Mouse (Mus musculus): Measurements from ENCODE around the gene Ndufs4. TPM values are rescaled to one million over a fixed set of nuclear protein-coding genes. Genes with fewer than 3 reads are reported as not detected.
"Not testable (repeated sequence)": the region's sequence is repeated elsewhere in the genome, so short reads cannot be mapped to it uniquely, and the experiment has no call there.

The Ndufs4 gene
- polyA plus RNA-seq, 1 experiment from 2014 or later = 298 TPM

- H3K27me3 ChIP-seq = no peaks in the 10 kb centered on the region
- H3K9me3 ChIP-seq (replicated peaks) = no peaks in the 10 kb centered on the region
- no peak overlapping the region for H3K27ac ChIP-seq
- 0 out of 2 replicates have a peak, but pooled peaks cover 6% of the 10 kb centered on the region for H3K4me1 ChIP-seq
- H3K9ac ChIP-seq = no peak overlapping the region
- no peak overlapping the region for H3K4me2 ChIP-seq
- peaks cover 10% of the 10 kb centered on the region; the same call in 1 of the 2 replicates for H3K36me3 ChIP-seq
- H3K4me3 ChIP-seq (replicated peaks) = no peak overlapping the region
- no peak for ATAC-seq (replicated peaks; ENCODE audit: low FRiP score)
These were observed 68.9 kb downstream of the Ndufs4 start for GRCm38 (mm10) chr13:114319136-114319535.

GRCm38 (mm10) chr13:114315374-114315773, 72.7 kb downstream of the Ndufs4 start:
- Histone ChIP-seq H3K36me3 (peaks cover 10% of the 10 kb centered on the region; the same call in 1 of the 2 replicates), H3K9ac (no peak overlapping the region), H3K27ac (no peak overlapping the region), H3K4me3 (replicated peaks) (no peak overlapping the region), H3K4me1 (0 out of 2 replicates have a peak, but pooled peaks cover 6% of the 10 kb centered on the region), H3K4me2 (no peak overlapping the region), H3K9me3 (replicated peaks) (no peaks in the 10 kb centered on the region), H3K27me3 (no peaks in the 10 kb centered on the region)
- no peak for ATAC-seq (replicated peaks; ENCODE audit: low FRiP score)
- 95% methylated on average over 3 of the region's 3 CpGs for WGBS

- WGBS = 90% methylated on average over 3 of the region's 3 CpGs
- no peak overlapping the region for H3K9ac ChIP-seq
- no peak overlapping the region for H3K4me3 ChIP-seq (replicated peaks)
- ATAC-seq (replicated peaks; ENCODE audit: low FRiP score) = no peak
- no peak overlapping the region for H3K4me2 ChIP-seq
- H3K9me3 ChIP-seq (replicated peaks) = no peaks in the 10 kb centered on the region
- H3K4me1 ChIP-seq = 0 out of 2 replicates have a peak, but pooled peaks cover 4% of the 10 kb centered on the region
- H3K36me3 ChIP-seq = peaks cover 10% of the 10 kb centered on the region; the same call in 1 of the 2 replicates
- no peak overlapping the region for H3K27ac ChIP-seq
- H3K27me3 ChIP-seq = no peaks in the 10 kb centered on the region
These were observed 73.1 kb downstream of the Ndufs4 start for GRCm38 (mm10) chr13:114314953-114315352.

- ATAC-seq (replicated peaks; ENCODE audit: low FRiP score) = no peak
- Histone ChIP-seq H3K36me3 (peaks cover 9% of the 10 kb centered on the region), H3K4me3 (replicated peaks) (no peak overlapping the region), H3K4me1 (no peaks in the 10 kb centered on the region), H3K9ac (no peak overlapping the region), H3K27ac (no peak overlapping the region), H3K4me2 (no peak overlapping the region), H3K9me3 (replicated peaks) (no peaks in the 10 kb centered on the region), H3K27me3 (no peaks in the 10 kb centered on the region)
- WGBS = 94% methylated on average over 11 of the region's 11 CpGs
These were observed 77.5 kb downstream of the Ndufs4 start for GRCm38 (mm10) chr13:114310591-114310990.

- 85% methylated on average over 7 of the region's 7 CpGs for WGBS
- no peak overlapping the region for H3K4me2 ChIP-seq
- no peaks in the 10 kb centered on the region for H3K4me1 ChIP-seq
- peaks cover 12% of the 10 kb centered on the region for H3K36me3 ChIP-seq
- H3K4me3 ChIP-seq (replicated peaks) = no peak overlapping the region
- H3K9ac ChIP-seq = no peak overlapping the region
- ATAC-seq (replicated peaks; ENCODE audit: low FRiP score) = no peak
- no peak overlapping the region for H3K27ac ChIP-seq
- no peaks in the 10 kb centered on the region for H3K9me3 ChIP-seq (replicated peaks)
- H3K27me3 ChIP-seq = no peaks in the 10 kb centered on the region
These were observed 83.4 kb downstream of the Ndufs4 start for GRCm38 (mm10) chr13:114304684-114305083.

GRCm38 (mm10) chr13:114303466-114304175, 84.4 kb downstream of the Ndufs4 start:
- H3K36me3 ChIP-seq = peaks cover 12% of the 10 kb centered on the region
- no peak overlapping the region for H3K4me3 ChIP-seq (replicated peaks)
- no peaks in the 10 kb centered on the region for H3K4me1 ChIP-seq
- H3K9me3 ChIP-seq (replicated peaks) = no peaks in the 10 kb centered on the region
- no peak overlapping the region for H3K4me2 ChIP-seq
- no peak overlapping the region for H3K9ac ChIP-seq
- 65% methylated on average over 4 of the region's 4 CpGs for WGBS
- H3K27ac ChIP-seq = no peak overlapping the region
- ATAC-seq (replicated peaks; ENCODE audit: low FRiP score) = no peak
- H3K27me3 ChIP-seq = no peaks in the 10 kb centered on the region

- Histone ChIP-seq H3K4me1 (no peaks in the 10 kb centered on the region), H3K36me3 (no peaks in the 10 kb centered on the region), H3K4me3 (replicated peaks) (no peak overlapping the region), H3K27ac (no peak overlapping the region), H3K27me3 (no peaks in the 10 kb centered on the region), H3K9me3 (replicated peaks) (no peaks in the 10 kb centered on the region), H3K9ac (no peak overlapping the region), H3K4me2 (no peak overlapping the region)
- ATAC-seq (replicated peaks; ENCODE audit: low FRiP score) = no peak
- WGBS = 49% methylated on average over 3 of the region's 3 CpGs
These were observed 90.3 kb downstream of the Ndufs4 start for GRCm38 (mm10) chr13:114297761-114298160.

GRCm38 (mm10) chr13:114296556-114296955, 91.5 kb downstream of the Ndufs4 start:
- H3K4me3 ChIP-seq (replicated peaks) = no peak overlapping the region
- H3K4me1 ChIP-seq = no peaks in the 10 kb centered on the region
- H3K4me2 ChIP-seq = no peak overlapping the region
- H3K27ac ChIP-seq = no peak overlapping the region
- no peak for ATAC-seq (replicated peaks; ENCODE audit: low FRiP score)
- H3K9me3 ChIP-seq (replicated peaks) = no peaks in the 10 kb centered on the region
- no peaks in the 10 kb centered on the region for H3K27me3 ChIP-seq
- no peaks in the 10 kb centered on the region for H3K36me3 ChIP-seq
- WGBS = 76% methylated on average over 4 of the region's 4 CpGs
- no peak overlapping the region for H3K9ac ChIP-seq

- no peaks in the 10 kb centered on the region for H3K27me3 ChIP-seq
- no peaks in the 10 kb centered on the region for H3K9me3 ChIP-seq (replicated peaks)
- peaks cover 37% of the 10 kb centered on the region for H3K36me3 ChIP-seq
- no peak overlapping the region for H3K4me2 ChIP-seq
- WGBS = 58% methylated on average over 1 of the region's 1 CpGs
- H3K9ac ChIP-seq = no peak overlapping the region
- no peak overlapping the region for H3K4me3 ChIP-seq (replicated peaks)
- no peak for ATAC-seq (replicated peaks; ENCODE audit: low FRiP score)
- no peak overlapping the region for H3K27ac ChIP-seq
- H3K4me1 ChIP-seq = no peaks in the 10 kb centered on the region
These were observed 98.6 kb downstream of the Ndufs4 start for GRCm38 (mm10) chr13:114289411-114289810.

- Histone ChIP-seq H3K9ac (no peak overlapping the region), H3K4me3 (replicated peaks) (no peak overlapping the region), H3K27ac (no peak overlapping the region), H3K27me3 (no peaks in the 10 kb centered on the region), H3K4me2 (no peak overlapping the region), H3K9me3 (replicated peaks) (no peaks in the 10 kb centered on the region), H3K4me1 (no peaks in the 10 kb centered on the region), H3K36me3 (peaks cover 43% of the 10 kb centered on the region)
- 95% methylated on average over 3 of the region's 3 CpGs for WGBS
- ATAC-seq (replicated peaks; ENCODE audit: low FRiP score) = no peak
These were observed 99.5 kb downstream of the Ndufs4 start for GRCm38 (mm10) chr13:114288511-114288910.

- WGBS = 91% methylated on average over 2 of the region's 2 CpGs
- H3K36me3 ChIP-seq, H3K27me3 ChIP-seq: not testable (repeated sequence)
These were observed 109.4 kb downstream of the Ndufs4 start for GRCm38 (mm10) chr13:114278690-114279089.

GRCm38 (mm10) chr13:114277277-114277676, 110.8 kb downstream of the Ndufs4 start:
- H3K4me2 ChIP-seq = no peak overlapping the region
- no peaks in the 10 kb centered on the region for H3K27me3 ChIP-seq
- no peak overlapping the region for H3K9ac ChIP-seq
- WGBS = 96% methylated on average over 5 of the region's 5 CpGs
- H3K36me3 ChIP-seq = no peaks in the 10 kb centered on the region
- no peaks in the 10 kb centered on the region for H3K9me3 ChIP-seq (replicated peaks)
- ATAC-seq (replicated peaks; ENCODE audit: low FRiP score) = no peak
- H3K27ac ChIP-seq = no peak overlapping the region
- no peaks in the 10 kb centered on the region for H3K4me1 ChIP-seq
- no peak overlapping the region for H3K4me3 ChIP-seq (replicated peaks)

More at GRCm38 (mm10) chr13:114278690-114279089, 109.4 kb downstream of the Ndufs4 start:
- not testable (repeated sequence) for H3K4me1 ChIP-seq; H3K9me3 ChIP-seq (replicated peaks); H3K4me3 ChIP-seq (replicated peaks); H3K27ac ChIP-seq; ATAC-seq (replicated peaks; ENCODE audit: low FRiP score); H3K9ac ChIP-seq; H3K4me2 ChIP-seq

All from kidney, embryonic 15.5 days (tissue).